Mouse (Mus musculus) adrenal gland, postnatal 14 days (tissue): ENCODE data around the gene Acss1. TPM values are rescaled to one million over a fixed set of nuclear protein-coding genes. Genes with fewer than 3 reads are reported as not detected.

Experiments used
- DNase-seq: peaks from one replicate; pipeline ENCODE4 v3.0.0; 2021; ENCODE audit warnings: mixed read lengths
- long read RNA-seq, 2 experiments: library from polyadenylated mRNA; stranded (forward); transcript quantifications; one replicate each; pipeline ENCODE4 v2.0.0; 2021
- total RNA-seq: library from RNA; stranded (reverse); gene quantifications from 2 replicates; pipeline ENCODE4 v1.2.3, GENCODE M21; 2021

Gene Acss1
- 75.7 and 93.0 TPM in 2 replicates for total RNA-seq
- long read RNA-seq, experiment 1, transcript Acss1-201 (14 exons, 3,618 nt) = major isoform, 76 of 88 reads
- long read RNA-seq, experiment 1, partial matches to known transcripts = 4 of 88 reads
- long read RNA-seq, experiment 1, other reads (novel, unspliced or antisense) = 8 of 88 reads
- long read RNA-seq, experiment 2, transcript Acss1-201 (14 exons, 3,618 nt) = major isoform, 73 of 83 reads
- long read RNA-seq, experiment 2, partial matches to known transcripts = 8 of 83 reads
- long read RNA-seq, experiment 2, other reads (novel, unspliced or antisense) = 2 of 83 reads

- DNase-seq = peak; percentile 80
Observed at GRCm38 (mm10) chr2:150667820-150668766, at the start of gene Acss1. Acss1 (minus strand) TSS chr2:150668500.

DNA sequence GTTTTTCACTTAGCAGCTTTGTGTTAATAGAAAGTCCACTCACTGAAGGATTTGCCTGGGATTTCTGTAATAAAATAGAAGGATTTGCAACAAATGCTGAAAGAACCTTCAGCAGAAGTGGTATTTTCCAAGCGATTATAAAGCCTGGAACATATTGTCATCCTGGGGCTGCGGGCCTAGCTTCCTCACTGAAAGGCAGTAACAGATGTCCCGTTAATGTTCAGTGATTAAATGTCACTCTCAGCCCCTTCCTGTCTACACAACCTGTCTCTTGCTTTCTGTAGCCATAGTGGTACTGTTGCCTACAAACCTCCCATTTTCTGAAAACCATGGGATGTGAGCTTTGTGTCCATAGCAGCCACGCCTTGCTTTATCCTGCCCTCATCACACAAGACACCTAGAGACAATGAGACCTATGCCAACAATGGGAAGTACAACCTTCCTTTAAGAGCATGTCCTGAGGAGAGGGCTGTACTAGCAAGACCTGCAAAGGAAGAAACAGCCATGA lies 43.9 kb upstream of the Acss1 start:
- no peak for DNase-seq

- DNase-seq = no peak
Observed at GRCm38 (mm10) chr2:150691481-150692170, 23.3 kb upstream of the Acss1 start.

- DNase-seq = no peak
Observed at GRCm38 (mm10) chr2:150690216-150690615, 21.9 kb upstream of the Acss1 start.

DNA sequence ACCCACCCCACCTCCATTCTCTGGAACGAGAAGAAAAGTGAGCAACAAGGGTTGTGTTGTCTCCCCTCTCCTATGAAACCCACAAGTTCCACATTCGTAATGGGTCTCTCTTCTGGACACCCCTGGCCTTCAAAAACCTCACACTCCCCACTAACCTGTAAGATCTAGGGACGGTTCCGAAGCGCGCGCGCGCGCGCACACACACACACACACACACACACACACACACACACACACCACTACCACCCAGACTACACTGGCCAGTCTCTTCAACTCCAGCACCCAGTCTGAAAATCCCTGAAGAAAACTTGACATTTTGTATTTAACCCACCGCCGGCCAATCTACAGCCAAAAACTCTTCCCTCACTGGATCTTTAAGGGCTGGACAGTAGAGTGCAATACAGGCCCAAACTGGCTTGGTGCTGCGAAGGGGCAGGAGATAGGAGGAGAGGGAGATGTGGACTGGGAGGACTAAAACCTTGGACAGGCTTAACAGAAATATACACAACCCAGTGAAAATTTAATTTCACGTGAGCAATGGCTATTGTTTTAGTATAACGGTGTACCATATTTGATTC lies 21.0 kb upstream of the Acss1 start, which contains the start of gene Vsx1:
Gene Vsx1, minus strand, starts transcription at position 138 of the 578 bp plus-strand sequence.
- DNase-seq = no peak

- DNase-seq = peak; percentile 69
Observed at GRCm38 (mm10) chr2:150688541-150689186, 20.4 kb upstream of the Acss1 start.

- DNase-seq = no peak
Observed at GRCm38 (mm10) chr2:150687871-150688540, 19.7 kb upstream of the Acss1 start.

DNA sequence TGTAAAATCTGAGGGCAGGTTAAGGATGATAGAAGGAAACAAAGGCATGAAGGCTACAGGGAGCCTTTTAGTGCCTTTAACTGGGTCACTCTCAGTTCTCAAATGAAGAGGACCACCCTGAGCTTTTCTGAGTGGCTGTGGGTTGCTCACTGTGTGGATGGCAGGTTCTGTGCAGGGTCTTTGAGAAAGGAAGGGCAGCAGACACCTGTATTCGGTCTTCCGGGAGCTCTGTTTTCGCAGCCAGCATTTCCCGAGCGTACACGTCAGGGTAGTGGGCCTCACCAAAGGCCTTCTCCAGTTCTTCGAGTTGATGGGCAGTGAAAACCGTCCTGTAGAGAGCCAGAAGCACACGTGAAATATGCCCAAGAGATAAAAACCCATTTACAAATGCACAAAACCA lies 17.1 kb upstream of the Acss1 start:
- no peak for DNase-seq

GRCm38 (mm10) chr2:150684451-150684850 lies 16.2 kb upstream of the Acss1 start:
- no peak for DNase-seq

- DNase-seq = no peak
Observed at GRCm38 (mm10) chr2:150681581-150681980, 13.3 kb upstream of the Acss1 start.

DNA sequence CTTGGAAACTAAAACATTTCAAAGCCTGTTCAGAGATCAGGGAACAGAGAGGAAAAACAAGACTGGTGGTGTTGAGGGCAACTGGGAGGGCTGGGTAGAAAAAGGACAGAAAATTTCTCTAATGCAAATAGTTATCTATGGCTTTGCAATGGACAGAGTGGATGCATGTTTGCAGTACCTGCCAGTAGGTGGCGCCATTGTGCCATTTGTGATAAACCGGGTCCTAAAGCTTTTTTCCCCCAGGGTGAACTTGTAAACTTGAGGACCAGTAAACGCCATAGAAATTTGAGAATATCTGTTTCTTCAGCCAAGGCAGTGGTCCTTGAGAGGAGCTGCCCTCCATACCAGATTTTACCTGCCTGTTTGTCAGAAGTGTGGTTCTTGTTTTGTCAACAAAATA lies 10.1 kb upstream of the Acss1 start:
- DNase-seq = peak; percentile 87

- no peak for DNase-seq
Observed at GRCm38 (mm10) chr2:150675525-150675924, 7.2 kb upstream of the Acss1 start.

- peak; percentile 70 for DNase-seq
Observed at GRCm38 (mm10) chr2:150674900-150675299, 6.6 kb upstream of the Acss1 start.

- no peak for DNase-seq
Observed at GRCm38 (mm10) chr2:150673929-150674328, 5.6 kb upstream of the Acss1 start.

DNA sequence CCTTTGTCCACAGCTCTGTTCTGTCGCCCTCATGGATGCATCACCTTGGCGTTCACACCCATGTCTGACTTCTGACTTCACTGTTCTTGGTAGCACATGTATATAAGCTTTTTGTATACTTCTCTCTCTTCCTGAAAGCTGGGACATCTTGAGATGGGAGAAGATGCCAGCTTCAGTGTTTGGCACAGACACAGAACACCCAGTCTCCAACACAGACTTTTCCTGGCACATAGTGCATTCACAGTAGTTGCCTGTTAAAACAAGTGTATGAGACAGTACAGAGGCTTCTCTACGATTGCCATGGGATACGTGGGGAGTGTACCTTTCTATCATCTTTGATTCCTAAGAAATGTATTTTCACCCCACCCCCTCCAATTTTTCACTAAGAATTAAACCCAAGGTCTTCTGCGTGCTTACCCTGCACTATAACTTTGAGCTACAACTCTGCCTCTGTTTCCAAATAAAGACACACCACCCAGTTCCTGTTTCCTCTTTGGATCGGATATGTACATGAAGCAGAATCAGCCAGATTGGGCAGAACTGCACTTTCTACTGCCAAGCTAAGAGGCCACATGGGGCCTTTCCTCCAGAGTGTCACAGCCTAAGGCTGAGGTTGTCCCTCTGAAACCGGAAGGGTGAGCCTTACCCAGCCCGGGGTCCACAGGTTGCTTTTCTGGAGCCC lies 3.5 kb upstream of the Acss1 start:
- no peak for DNase-seq

DNA sequence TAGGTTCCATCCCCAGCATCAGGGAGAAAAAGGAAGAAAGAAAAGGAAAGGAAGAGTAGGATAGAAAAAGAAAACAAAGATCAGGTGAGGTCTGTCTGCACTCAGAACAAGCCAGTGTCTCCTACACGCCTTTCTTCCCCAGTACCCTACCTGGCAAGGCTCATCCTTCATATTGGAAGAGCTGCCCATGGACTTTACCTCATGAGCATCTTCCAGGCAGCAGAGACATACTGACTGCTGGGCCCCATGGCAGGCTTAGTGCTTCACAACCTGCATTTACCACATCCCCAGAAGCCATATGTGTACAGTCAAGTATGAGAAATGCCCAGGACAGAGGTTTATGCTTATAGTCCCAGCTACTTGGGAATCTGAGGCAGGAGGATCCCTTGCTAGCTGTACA lies 2.6 kb upstream of the Acss1 start:
- DNase-seq = no peak

DNA sequence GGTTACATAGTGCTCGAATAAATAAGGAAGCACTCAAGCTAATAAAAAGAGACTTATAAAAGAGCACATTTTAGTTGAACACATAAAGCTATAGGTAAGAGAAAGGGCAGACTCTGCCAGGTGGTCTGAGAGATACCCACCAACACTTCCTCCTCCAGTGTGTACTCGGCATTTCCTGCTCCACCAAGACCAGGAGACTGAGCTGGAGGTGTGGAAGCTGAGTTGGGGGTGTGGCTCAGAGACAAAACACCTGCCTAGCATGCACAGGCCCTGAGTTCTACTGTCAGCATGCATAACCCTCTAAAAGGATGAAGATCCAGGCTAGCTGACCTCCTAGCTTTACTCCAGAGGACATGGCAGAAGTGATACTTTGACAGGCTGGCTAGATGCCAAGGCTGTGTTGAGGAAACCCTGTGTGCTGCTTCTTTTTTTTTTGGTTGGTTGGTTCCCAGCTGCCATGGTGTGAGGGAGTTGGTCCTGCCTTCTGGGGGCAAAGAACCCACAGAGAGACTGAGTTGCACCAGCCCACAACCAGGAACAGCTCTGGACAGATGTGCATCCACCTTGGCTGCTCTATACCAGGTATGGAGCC lies 1.2 kb upstream of the Acss1 start:
- peak; percentile 51 for DNase-seq

- no peak for DNase-seq
Observed at GRCm38 (mm10) chr2:150668956-150669355, 656 bp upstream of the Acss1 start.

DNA sequence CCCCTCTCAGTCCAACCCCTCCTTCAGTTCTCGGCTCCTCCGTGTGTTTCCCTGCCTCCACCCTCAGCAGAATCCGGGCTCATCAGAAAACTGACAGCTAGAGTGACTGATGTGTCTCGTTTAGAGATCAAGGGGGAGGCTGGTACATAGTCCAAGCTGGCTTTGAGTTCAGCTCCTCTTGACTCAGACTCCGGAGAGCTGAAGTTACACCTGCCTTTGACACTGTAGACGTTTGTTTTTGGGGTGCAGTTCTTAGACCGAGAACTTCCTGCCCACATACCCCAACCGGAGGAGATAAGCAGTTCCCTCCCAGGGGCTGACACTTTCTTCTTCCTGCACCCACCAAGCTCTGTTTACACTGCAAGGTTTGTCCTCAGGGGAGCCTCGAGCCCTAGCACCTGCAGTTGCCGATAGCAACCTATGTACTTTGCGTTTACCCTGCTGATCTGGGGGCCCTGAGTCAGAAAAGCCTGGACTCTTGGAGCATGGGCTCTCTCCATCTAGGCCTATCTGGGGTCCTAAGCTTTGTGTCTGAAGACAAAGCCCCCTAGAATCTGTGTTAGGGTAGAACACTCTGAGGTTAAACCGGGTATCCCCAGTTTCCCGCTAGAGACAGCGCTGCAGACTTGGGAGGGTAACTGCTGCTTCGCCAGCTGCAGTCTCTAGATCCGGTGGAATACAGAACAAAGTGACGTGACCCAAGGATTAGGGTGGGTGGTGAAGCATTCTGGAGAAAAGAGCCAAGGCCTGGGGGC lies 1.1 kb downstream of the Acss1 start:
- DNase-seq = peak; percentile 35
